Mouse (Mus musculus): ENCODE measurements around the gene Rplp1. TPM values are rescaled to one million over a fixed set of nuclear protein-coding genes. Genes with fewer than 3 reads are reported as not detected.

The Rplp1 gene
- total RNA-seq (2021): 1,000 to 10,000 TPM; 2,039 to 2,138 TPM
- long read RNA-seq, experiment 1, transcript Rplp1-201 (3 exons, 499 nt): major isoform, 82 of 85 reads
- long read RNA-seq, experiment 1, partial matches to known transcripts: 1 of 85 reads
- long read RNA-seq, experiment 1, other reads (novel, unspliced or antisense): 2 of 85 reads
- long read RNA-seq, experiment 2, transcript Rplp1-201 (3 exons, 499 nt): major isoform, 364 of 377 reads
- long read RNA-seq, experiment 2, partial matches to known transcripts: 12 of 377 reads
- long read RNA-seq, experiment 2, other reads (novel, unspliced or antisense): 1 of 377 reads

DNA sequence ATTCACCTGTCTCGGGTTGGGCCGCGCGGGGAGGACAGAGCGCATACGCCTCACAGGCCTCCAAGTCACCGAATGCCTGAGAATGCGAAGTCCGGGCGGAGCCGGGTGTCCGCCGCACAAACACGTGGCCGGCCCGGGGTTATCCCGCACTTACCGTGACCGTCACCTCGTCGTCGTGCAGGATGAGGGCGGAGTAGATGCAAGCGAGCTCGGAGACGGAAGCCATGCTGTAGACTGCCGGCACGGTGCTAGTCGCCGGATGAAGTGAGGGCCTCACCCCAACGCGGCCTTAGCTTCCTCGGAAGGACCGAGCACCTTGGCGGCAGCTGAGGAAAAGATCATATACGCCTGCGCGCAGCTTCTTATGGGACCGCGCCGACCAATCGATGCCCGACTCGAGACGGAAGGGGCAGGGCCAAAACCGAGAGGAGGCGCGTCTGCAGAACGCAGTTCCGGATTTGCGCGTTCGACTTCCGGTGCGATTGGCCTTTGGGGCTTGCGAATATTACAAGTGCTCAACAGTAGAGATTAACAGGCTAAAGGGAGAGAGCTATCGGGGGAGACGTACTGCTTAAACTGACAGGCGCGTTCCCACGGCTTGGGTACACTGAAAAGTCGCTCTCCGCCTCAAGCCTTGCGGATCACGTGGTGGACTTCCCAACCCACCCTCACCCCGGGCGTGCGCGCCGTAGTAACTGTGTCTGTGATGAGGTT, at the start of gene Rplp1:
Gene Rplp1, minus strand, starts transcription at position 340 of the 714 bp plus-strand sequence.
- peak; percentile 93 for DNase-seq (ENCODE audit: low spot score in 2 of 2)

DNA sequence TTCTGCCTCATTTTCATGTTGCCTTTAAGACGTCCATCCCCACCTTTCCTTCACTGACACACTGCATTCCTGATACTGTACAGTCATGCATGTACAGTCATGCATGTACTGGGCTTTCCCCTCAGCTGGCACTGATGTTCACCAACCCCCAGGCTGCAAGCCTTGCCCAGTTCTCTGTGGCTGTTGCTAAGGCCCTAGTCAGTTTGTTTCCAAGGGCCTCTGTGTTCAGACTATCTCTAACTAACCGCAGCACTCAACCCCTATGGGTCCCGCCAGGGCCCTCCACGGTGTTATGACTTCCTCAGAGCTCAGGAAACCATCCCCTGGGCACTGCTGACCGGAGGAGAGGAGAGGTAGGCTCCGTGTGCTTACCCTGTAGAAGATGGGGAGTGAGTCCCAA, 49.0 kb upstream of the Rplp1 start:
- no peak for DNase-seq (ENCODE audit: low spot score in 2 of 2)

DNA sequence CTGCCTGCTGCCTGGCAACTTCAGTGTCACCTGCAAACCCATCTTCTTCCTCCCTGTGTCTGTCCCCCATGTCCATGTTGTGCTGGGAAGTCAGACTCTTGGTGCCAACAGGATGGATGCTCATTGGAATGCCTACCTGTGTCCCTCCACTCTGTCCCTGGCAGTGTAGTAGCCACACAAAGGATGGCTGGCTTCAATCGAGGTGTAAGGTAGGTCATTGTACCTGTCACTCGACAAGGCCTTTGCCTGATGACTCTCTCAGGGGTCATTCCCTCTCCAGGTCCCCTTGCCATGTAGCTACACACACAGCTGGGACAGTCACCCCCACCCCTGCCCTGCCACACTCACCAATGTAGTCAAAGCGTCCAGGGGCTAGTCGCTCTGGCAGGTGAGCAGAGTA, 46.8 kb upstream of the Rplp1 start:
- DNase-seq (ENCODE audit: low spot score in 2 of 2): no peak

DNA sequence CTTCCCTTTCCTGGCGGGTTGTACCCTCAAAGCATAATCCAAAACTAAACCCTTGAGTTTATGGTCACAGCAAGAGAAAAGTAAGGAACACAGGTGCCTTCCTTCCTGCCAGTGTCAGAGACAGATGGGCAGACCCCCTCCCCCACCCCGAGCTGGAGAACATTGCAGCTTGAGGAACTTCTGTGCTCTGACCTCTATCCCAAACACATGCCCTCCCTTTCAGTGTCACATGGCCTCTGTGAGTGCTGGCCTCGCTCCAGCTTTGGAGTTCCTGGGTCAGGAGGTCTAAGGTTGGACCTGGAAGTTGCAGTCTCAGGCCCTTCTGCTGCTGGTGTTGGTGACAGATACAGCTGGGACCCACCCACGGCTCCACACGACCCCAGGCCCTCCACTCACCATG, 46.4 kb upstream of the Rplp1 start:
- peak in 1 of 2 experiments; percentile 46 for DNase-seq (ENCODE audit: low spot score in 2 of 2)

DNA sequence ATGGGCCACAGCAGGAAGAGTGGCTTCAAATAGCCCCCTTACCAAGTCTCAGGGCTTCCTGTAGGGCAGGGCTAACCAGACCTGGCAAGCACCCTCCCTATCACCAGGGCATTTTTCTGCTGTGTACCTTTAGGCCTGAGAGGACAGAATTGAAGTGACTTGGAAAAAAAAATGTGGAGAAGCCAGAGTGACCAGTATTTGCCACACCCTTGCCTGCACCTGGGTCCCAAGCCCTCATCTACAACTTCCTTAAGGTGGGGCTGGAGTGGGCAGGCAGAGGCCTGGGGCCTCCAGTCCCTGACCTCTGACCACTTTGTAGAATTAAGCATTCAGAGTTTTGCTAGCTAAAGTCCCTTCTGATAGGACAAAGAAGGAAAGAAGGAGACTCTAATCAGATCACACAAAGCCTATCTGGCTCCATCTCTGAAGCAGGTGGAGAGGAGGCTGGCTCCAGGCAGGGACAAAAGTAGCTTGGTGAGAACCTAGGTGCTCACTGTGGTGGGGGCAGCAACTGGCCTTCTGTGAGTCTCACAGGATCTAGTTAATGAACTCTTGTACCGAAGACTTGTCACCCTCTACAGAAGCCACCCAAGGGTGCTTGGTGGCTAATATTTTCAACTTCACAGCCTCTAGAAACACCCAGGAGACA, 45.7 kb upstream of the Rplp1 start:
- DNase-seq (ENCODE audit: low spot score in 2 of 2): no peak

DNA sequence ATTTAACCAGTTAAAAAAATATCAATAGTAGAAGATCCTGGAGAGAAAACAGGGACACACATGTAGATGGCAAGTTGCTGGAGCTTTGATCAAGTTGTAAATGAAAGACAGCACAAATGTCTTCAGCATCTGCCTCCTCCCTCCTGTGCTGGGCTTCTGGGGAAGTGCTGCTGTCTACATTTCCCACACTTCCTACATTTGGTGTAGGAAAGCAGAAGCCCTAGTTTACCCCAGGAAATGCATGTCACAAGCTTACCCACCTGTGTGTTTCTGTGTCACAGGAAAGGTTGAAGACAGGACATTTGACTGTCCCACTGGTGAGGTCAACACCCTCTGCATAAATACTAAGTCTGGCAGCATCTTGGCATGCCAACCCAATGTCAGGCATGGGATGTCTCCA, 40.4 kb upstream of the Rplp1 start:
- no peak for DNase-seq (ENCODE audit: low spot score in 2 of 2)

DNA sequence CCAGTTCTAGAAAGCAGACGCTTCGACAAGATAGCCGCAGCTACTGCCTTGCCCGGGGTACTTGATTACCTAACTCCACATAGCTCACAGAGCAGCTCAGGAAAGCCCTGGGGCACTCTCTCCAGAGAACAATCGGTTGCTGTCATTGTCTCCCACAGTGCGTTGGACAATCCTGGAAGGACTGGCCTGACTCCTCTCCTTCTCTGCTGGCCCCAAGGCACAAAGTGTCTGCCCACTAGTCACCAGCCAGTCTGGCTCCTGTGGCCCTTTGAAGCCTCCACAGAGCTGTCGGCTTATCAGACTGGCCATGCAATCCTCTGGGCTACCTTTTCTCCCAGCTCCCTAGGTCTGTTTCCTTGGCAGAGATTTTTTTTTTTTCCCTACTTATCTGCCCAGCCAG, 37.9 kb upstream of the Rplp1 start:
- no peak for DNase-seq (ENCODE audit: low spot score in 2 of 2)

DNA sequence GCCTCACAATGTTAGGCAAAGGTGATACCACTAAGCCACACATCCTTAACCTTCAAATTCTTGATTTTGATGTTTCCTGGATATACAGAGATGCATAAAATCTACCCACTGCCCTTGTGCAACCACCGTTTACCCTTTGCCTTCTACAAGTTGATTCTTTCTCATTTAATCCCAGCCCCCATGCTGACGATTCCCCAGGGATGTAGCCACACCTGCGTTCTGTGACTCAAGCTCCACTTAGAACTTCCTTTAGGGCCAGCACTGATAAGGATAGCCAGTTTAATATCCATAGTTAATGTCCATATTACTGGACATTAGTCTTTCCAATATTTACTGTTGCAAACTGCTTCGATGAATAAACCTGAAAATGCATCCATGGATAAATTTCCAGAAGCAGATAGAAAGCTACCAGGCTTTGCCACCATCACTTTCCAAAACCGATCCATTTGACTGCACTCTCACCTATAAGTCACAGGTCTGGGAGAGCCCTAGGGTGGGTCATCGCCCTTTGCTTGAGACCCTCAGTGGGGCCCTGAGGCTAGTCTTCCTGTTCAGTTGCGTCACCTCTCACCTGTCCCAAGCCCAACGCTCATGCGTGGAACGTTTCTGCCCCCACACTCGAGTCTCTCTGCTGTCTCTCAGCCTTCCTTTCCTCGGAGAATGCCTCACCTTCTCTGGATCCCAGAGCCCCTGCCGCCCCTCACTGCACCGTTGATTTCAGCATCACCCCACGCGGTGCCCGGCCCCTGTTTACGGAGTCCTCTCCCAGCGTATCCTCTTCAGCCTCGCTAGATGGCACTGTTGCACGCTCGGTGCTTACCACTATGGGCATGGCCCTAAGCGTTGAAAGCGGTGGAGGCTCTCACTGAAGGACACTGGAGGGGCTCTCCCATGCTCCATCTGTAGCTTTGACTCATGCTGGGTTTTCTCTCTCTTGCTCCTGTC, 33.3 kb upstream of the Rplp1 start:
- DNase-seq (ENCODE audit: low spot score in 2 of 2): peak; percentile 65 to 72

DNA sequence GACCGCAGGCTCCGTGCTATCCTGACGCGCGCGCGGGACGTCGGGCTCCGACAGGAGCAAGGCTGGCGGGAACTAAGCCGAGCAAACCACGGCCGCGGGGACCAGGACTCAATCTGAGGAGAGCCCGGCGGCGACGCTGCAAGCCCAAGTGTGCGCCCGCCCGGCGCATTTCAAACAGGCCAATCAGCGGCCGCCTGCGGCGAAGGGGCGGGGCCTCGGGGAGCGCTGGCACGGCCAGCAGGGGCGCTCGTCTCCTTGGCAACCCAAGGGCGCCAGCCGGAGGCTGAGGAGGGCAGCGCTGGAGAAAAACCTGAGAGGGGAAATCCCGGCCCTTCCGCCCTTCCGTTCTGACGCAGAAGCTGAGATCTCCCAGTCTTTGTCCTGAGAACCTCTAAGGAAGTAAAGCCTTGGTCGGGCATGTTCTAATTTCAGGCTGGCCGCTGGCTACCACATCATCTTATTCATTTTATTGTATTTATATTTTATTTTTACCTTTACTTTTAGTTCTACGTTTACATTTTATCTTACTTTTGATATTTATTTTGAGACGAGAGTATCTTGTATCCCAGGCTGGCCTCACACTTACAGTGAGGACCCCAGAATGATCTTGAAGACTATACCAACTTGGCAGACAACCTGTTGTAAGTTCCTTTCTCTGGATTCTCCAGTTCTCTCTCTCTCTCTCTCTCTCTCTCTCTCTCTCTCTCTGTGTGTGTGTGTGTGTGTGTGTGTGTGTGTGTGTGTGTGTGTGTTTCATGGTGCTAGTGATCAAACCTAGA, 32.5 kb upstream of the Rplp1 start, which contains the start of gene Kif23:
Gene Kif23, minus strand, starts transcription at position 152 of the 779 bp plus-strand sequence.
- peak; percentile 98 for DNase-seq (ENCODE audit: low spot score in 2 of 2)

DNA sequence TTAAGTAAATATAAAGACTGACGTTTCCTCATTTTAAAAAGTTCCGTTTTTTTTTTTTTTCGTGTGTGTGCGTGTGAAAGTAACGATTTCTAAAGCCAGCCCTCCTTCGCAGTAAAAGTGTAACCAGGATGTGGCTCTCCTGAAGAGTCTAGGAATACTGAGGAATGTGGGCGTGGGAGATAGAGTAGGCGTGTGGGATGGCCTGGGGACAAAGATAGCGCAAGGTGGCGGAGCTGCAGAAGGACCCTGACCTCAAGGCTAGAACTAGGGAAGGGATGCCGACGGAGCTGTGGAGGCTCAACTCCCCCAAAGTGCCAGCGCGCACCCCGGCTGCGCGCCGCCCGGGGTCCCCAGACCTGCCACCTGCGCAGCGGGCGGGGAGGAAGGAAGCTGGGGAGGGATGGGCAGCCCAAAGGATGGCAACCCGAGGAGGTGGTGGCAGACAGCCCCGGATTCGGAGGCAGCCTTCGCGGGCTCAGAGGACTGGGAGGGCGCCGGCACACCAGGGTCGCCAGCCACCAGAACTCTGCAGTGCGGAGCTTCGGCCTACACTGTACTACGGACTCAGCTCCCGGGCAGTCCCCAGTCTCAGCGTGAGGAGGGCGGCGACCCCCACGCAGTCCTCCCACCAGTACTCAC, 31.8 kb upstream of the Rplp1 start:
- peak in 1 of 2 experiments; percentile 33 for DNase-seq (ENCODE audit: low spot score in 2 of 2)

DNA sequence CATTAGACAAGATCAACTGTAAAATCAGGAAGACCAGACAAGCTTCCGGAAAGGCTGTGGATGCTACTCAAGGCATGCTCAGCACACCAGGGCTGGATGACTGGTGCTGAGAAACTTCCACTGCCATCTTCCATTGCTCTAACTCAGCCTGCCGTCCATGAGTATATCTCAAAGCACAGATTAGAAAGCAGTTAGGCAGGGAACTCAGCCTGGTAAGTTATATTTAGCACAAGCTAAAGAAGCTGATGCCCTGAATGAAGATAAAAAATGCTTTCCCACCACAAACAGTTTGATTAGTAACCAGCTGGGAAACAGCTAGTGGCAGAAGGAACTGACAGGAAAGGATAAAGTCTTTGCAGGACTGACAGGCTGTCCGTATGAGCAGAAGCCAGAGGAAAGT, 26.7 kb upstream of the Rplp1 start:
- DNase-seq (ENCODE audit: low spot score in 2 of 2): no peak

DNA sequence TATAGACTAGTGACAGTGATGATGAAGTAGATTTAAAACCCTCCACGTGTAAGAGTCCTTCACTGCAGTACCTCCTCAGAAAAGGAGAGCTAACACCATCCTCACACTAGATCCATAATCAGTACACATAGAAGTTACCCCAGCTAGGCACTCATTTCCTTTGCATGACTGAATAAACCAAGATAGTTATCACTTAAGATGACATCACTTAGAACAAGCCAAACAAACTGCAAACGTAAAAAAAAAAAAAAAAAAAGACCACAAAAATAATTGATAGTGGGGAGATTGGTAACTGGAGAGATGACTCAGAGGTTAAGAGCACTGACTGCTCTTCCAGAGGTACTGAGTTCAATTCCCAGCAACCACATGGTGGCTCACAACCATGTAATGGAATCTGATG, 19.0 kb upstream of the Rplp1 start:
- no peak for DNase-seq (ENCODE audit: low spot score in 2 of 2)

DNA sequence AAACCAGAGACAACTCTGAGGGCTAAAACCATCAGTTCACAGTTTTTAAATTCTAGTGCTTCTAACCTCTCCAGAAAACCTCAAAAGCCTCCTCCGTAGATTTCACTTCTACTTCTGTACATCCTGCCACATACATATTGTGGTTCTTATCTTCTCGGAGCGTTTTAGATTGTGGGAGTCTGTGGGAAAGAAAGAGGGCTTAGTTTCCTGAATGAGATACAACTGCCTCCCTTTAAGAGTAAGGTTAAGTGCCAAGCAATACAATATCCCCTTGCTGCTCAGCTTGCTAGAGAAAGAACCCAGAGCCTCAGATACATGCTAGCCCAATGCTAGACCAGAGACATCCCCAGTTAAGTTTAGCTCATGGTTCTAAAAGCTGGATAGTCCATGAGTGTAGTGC, 17.7 kb upstream of the Rplp1 start:
- DNase-seq (ENCODE audit: low spot score in 2 of 2): no peak

DNA sequence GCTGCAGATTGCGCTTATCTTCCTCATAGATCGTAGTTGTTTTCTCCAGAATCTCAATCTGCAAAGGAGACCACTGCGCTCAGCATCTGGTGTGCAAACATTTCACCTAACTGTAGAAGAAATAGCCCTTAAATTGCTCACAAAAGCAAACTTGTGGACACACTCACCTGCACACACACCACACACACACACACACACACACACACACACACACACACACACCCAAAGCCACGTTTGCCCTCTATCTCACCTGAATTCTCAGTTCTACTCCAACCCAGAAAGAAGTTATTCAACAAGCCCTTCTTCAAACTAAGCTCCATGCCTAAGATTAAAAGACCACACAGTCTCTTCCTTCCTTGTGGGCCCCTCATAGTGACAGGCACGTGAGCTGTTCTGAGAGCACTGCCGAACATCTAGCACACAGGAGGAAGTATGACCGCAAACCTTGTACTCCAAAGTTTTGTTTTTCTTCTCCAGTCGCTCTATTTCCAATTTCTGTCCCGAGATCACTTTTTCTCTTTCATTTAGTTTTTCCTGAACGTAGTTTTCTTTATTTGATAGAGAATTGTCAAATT, 10.8 kb upstream of the Rplp1 start:
- no peak for DNase-seq (ENCODE audit: low spot score in 2 of 2)

DNA sequence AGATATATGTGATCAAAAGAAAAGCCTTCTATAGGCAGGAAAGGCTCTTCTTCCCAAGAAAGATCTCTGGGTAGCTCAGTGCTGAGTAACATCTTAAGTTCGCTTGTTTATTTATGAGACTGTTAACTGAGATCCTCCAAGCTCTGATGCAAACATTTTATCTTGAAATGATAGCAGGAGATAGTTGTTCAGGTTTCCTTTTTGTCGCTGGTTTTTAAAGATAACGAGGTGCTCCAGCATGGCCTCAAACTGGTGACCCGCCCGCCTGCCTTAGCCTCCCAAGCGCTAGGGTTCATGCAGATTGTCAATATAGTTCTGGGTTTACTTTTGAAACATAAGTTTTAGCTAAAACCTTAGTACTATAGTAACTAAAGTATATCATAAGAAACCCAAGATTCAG, 6.0 kb upstream of the Rplp1 start:
- no peak for DNase-seq (ENCODE audit: low spot score in 2 of 2)

DNA sequence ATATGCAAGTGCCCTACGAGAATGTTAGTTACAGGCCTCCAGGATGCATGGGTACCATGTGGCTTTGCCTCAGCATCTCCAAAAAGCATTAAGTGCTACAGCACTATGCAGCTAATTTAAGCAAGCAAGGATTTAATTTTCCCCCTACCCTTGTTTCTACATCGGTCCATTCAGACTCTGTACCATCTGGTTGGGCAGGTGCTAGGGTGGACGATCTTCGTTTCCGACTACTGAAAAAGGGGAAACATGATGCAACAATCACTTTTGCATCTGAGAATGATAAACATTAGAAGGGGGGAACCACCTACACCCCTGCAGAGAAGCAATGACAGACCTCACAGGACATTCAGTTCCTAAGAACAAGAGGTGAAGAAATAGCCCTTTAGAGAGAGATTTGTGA, 5.1 kb upstream of the Rplp1 start:
- DNase-seq (ENCODE audit: low spot score in 2 of 2): no peak

DNA sequence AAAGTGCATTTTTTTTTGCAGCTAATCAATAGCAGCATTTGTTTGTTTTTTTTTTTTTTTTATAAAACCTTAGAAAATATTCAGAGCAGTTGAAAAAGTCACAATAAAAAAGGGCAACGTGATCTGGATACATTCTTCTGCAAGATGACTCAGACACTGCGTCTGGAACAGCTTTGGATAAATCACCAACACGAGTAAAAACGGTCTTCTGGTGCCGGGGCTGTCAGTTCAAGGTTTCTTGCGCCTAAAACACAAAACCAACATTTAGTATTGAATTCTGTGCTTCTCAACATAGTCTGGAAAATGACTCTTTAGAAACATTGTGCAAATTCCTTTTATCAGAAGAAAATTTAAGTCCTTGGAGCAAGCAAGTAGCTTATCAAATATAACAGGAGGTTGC, 3.1 kb upstream of the Rplp1 start:
- DNase-seq (ENCODE audit: low spot score in 2 of 2): no peak

DNA sequence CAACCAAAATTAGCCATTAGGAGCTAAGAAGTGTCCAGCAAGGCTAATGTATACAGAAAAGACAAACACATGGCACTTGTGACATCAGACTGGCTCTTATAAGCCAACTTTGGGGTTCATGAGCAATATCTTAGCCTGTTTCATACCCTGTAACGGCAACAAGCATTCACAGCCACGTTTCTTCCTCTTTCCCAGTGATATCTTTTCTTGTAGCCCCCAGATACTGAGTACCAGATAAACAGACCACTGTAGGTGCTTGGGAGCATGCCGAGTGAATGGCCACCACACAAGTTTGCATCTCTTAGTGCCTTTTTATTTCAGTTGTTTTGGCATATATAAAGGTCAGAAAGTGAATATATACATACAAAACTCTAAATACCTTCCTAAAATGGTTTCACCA, 2.6 kb upstream of the Rplp1 start:
- no peak for DNase-seq (ENCODE audit: low spot score in 2 of 2)

DNA sequence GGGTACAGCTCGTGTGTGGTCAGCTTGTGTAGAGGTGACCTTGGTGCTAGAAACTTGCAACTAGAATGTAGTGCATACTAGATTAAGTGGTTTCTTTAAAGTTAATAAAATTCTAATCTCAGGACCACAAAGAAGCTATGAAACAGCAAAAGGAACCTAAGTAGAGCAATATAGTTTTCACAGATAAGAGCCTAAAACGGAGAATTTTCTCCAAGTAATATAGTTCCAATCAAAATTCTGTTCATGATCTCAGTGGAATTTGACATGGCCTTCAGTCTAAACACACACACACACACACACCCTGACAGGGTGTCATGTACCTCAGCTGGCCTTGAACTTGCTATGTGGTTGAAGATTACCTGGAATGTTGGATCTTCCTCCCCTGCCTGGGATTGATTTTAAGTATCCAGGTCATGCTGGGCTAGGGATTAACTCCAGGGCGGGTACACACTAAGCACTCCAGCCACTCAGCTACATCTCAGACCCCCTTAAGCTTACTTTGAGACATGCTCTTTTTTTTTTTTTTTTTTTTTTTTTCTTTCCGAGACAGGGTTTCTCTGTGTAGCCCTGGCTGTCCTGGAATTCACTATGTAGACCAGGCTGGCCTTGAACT, 1.2 kb upstream of the Rplp1 start:
- no peak for DNase-seq (ENCODE audit: low spot score in 2 of 2)

All from adrenal gland, adult 18-20 months (tissue).